Mouse (Mus musculus) thymus, postnatal 36 days (tissue): ENCODE measurements at regions not wholly inside any gene's neighbourhood (a gene's known extent, or its start where the extent isn't known, plus 50 kb on each side); places are given as distances from the start of the nearest gene placed in this dataset.

ENCODE experiments used
- DNase-seq, 2 experiments: peaks; one replicate each; pipeline ENCODE4 v3.0.0; 2022; ENCODE audit warnings: mixed read lengths in 2 of 2

GRCm38 (mm10) chr2:172779096-172779495, 161.0 kb downstream of the Bmp7 start:
- no peak for DNase-seq

DNA sequence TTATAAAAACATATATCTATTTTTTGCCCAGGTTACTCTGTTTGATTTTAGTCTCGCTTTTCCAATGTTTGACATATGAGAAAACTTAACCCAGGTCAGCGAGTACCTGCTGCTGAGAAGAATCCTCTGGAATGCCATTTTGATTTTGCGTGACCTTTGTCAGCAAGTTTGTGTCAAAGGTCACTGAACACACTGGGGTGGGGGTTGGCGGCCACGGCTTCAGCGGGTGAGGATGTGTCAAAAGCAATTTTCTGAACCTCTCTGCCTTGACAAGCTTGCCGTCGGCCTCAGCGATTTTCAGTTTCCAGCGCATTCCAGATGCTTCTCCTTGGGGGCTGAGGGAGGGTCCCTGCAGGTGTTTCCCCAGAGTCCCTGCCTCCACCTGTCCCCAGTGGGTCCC, 157.4 kb downstream of the Bmp7 start:
- no peak for DNase-seq

GRCm38 (mm10) chr2:172786297-172786696, 153.8 kb downstream of the Bmp7 start:
- no peak for DNase-seq

DNA sequence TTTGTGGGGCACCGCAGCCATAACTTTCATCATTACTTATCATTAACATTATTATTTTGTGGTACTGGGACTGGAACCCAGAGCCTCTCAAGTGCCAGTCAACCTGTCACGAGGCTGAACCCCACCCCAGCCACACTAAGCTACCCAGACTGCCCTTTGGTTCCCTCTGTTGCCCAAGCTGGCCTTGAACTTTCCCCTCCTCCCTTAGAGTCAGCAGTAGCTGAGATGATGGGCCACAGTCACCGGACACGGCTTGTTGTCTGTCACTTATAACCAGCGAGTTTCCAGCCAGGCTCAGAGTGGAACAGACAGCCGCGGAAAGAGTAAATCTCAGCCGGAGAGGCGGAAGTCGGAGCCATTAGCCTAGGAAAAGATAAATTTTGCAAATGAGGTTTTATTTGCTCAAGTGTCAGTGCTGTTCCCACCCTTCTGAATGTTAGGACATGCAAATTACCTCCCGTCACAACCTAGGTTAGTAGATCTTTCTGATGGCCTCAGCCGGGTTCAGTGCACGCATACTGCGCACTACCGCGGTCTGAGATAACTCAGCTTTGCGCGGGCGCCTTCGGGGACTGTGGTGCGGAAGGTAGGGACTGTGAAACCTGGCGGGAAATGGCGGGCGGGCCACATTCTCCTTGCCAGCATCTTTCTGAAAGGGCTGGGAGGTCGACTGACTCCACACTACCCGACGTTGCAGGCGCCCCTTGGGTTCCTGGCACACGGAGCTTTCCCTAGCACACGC, 152.7 kb downstream of the Bmp7 start:
- no peak for DNase-seq

DNA sequence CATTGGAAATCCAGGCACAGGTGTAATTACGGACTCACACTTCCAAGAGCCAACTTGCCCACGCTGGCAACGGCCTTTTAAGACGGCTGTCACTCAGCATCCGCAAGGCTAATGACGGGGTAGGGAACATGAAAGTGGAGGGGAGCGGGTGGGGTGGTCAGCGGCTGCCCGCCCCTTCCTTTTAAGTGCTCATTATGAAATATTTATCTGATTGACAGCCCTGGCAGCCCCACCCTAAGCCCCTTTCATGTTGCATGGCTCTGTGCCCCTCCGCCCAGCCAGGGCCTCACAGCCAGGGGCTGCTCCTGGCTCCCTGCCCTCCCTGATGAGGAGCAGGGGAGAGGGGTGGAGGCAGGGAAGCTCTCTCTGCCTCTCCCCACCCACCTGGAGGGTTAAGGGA, 150.9 kb downstream of the Bmp7 start:
- no peak for DNase-seq

- no peak for DNase-seq
Measured at GRCm38 (mm10) chr2:172792555-172792954, 147.6 kb downstream of the Bmp7 start.

GRCm38 (mm10) chr2:172793991-172794390, 146.1 kb downstream of the Bmp7 start:
- DNase-seq: peak; percentile 50 to 71

GRCm38 (mm10) chr2:172794771-172795170, 145.3 kb downstream of the Bmp7 start:
- DNase-seq: no peak

GRCm38 (mm10) chr2:172796104-172796503, 144.0 kb downstream of the Bmp7 start:
- DNase-seq: no peak

GRCm38 (mm10) chr2:172796955-172797354, 143.2 kb downstream of the Bmp7 start:
- no peak for DNase-seq

DNA sequence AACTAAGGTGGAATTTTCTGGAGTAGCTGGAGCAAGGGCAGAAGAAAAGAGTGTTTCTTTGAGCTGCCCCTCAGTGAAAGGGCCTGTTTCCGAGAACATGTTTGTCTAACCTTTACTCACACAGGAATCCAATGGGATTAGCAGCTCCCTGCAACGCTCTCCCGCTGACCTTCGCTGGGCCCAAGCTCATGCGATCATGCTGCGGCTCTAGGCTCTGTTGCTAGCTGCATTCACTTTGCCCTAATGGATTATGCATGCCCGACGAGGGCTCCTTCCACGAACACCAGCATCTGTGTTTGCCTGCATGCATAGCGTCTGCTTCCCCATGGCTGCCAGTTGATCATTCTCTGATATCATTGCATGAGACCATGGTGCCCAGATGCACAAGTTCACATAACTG, 140.2 kb downstream of the Bmp7 start:
- no peak for DNase-seq

- DNase-seq: no peak
Measured at GRCm38 (mm10) chr2:172800801-172801200, 139.3 kb downstream of the Bmp7 start.

DNA sequence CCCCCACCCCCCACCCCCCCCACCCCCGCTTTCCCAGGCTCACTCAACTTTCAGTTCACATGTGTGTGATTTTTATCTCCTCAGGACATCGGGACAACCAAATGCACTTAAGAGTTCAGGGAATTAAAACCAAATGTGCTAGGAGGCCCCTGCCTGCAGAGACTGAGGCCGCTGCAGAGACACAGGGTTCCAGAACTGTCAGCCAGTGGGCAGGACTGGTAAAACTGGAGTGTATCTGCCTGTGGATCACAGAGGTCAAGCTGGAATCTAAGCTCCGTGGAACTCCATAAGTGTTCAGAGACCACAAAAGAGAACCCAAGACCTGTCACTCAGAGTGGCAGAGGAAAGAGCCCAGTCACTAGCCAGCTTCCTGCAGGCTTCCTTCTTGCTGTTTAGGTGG, 138.3 kb downstream of the Bmp7 start:
- no peak for DNase-seq

DNA sequence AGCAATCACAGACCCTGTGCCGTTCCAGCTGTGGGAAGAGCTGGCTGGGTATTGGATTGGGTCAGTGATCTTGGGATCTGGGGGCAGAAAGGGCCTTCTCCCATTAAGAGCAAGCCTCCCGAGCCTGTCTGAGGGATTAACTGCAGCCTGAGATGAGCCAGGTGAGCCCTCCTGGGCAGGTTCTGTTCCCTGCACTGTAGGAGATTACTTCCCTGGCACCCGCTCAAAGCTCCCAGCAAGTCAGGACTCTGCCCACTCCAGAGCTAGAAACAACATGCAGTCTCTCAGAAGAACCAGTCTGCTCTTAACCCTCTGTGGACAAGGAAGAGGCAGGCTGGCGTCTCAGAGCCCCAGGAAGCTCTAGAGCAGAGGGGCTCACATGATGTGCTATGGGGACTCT, 132.7 kb downstream of the Bmp7 start:
- DNase-seq: no peak

GRCm38 (mm10) chr2:172809306-172809705, 130.8 kb downstream of the Bmp7 start:
- DNase-seq: no peak

GRCm38 (mm10) chr2:172813319-172813718, 126.8 kb downstream of the Bmp7 start:
- no peak for DNase-seq

- DNase-seq: peak in 1 of 2 experiments; percentile 24
Measured at GRCm38 (mm10) chr2:172813906-172814305, 126.2 kb downstream of the Bmp7 start.

- no peak for DNase-seq
Measured at GRCm38 (mm10) chr2:172815146-172815545, 125.0 kb downstream of the Bmp7 start.

GRCm38 (mm10) chr2:172817058-172817745, 122.9 kb downstream of the Bmp7 start:
- DNase-seq: peak; percentile 52 to 75
